Mouse (Mus musculus) small intestine, adult 2 months (tissue): ENCODE data around the gene Tubb5.

Experiments
- CTCF ChIP-seq: fragments of 200-500 bp; IDR thresholded peaks from 2 replicates; pipeline ENCODE4 v1.5.1; 2012; ENCODE audit warnings: low read depth, mild to moderate bottlenecking, control low read depth, inconsistent platforms, low read length, moderate library complexity, mixed read lengths; ENCODE audit not compliant: insufficient replicate concordance, insufficient read length; ENCODE audit errors: extremely low read depth
- POLR2A ChIP-seq: fragments of 200-500 bp; IDR thresholded peaks from 2 replicates; pipeline ENCODE4 v1.6.1; 2012; ENCODE audit warnings: low read depth, mild to moderate bottlenecking, control low read depth, inconsistent platforms, low read length, moderate library complexity

DNA sequence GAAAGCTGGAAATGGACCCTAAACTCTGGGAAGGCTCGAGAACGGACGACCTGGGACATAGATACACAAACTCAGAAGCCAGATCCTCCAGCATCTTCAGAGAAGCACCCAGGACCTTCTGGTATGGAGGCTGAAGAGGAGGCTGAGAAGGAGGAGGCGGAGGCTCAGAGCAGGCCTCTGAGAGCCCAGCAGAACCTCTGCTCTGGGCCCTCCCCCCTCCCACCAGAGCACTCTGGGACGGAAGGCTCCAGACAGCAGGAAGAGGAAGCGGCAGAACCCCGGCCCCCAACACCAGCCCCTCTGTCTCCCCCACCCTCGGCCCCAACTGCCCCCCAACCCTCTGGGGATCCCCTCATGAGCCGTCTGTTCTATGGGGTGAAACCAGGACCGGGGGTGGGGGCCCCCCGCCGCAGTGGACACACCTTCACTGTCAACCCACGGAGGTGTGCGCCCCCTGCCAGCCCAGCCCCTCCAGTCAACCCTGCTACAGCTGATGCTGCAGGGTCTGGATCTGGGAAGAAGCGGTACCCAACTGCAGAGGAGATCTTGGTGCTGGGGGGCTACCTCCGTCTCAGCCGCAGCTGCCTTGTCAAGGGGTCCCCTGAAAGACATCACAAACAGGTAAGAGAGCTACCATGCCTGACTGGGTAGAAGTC is 30.2 kb upstream of the Tubb5 start:
- TF ChIP-seq CTCF, result no peak
- TF ChIP-seq POLR2A, result peak; percentile 19; the same call in 1 of the 2 replicates
